Mouse (Mus musculus) heart, embryonic 14.5 days (tissue): ENCODE measurements around the gene 6030498E09Rik. TPM values are rescaled to one million over a fixed set of nuclear protein-coding genes. Genes with fewer than 3 reads are reported as not detected.

ENCODE experiments used
- ATAC-seq: fragments of 200-750 bp; cut with Nextera tagmentation; 2 replicates; pipeline ENCODE4 v1.8.0; 2017; ENCODE audit warnings: low read depth, moderate TSS enrichment; ENCODE audit not compliant: insufficient number of reproducible peaks, insufficient read depth, low FRiP score
- H3K27ac ChIP-seq, 2 experiments: fragments of 200-500 bp in 1 of 2; fragments of 300-500 bp in 1 of 2; sonication (generic) in 1 of 2; replicated peaks in 1 of 2; 2 replicates each; pipeline ENCODE4 v1.5.1; 2012 to 2014; ENCODE audit warnings: low read depth in 2 of 2, low read length in 2 of 2, control low read depth in 1 of 2, mild to moderate bottlenecking in 1 of 2, mixed read lengths in 1 of 2; ENCODE audit not compliant: control insufficient read depth in 1 of 2, insufficient read depth in 1 of 2
- H3K27me3 ChIP-seq: fragments of 300-500 bp; sonication (generic); 2 replicates; pipeline ENCODE4 v1.6.1; 2014; ENCODE audit warnings: mild to moderate bottlenecking, low read length, control low read depth; ENCODE audit not compliant: control insufficient read depth, insufficient read depth
- H3K36me3 ChIP-seq: fragments of 300-500 bp; sonication (generic); 2 replicates; pipeline ENCODE4 v1.6.1; 2014; ENCODE audit warnings: mild to moderate bottlenecking, control low read depth, low read length, mixed read lengths; ENCODE audit not compliant: control insufficient read depth, insufficient read depth
- H3K4me1 ChIP-seq, 2 experiments: fragments of 200-500 bp in 1 of 2; fragments of 300-500 bp in 1 of 2; sonication (generic) in 1 of 2; 2 replicates each; pipeline ENCODE4 v1.6.1; 2012 to 2014; ENCODE audit warnings: low read length in 2 of 2, control low read depth in 1 of 2, mixed read lengths in 1 of 2; ENCODE audit not compliant: control insufficient read depth in 2 of 2, insufficient read depth in 2 of 2
- H3K4me2 ChIP-seq: fragments of 300-500 bp; sonication (generic); 2 replicates; pipeline ENCODE4 v1.6.1; 2014; ENCODE audit warnings: mild to moderate bottlenecking, low read length
- H3K4me3 ChIP-seq, 2 experiments: fragments of 200-500 bp in 1 of 2; fragments of 300-500 bp in 1 of 2; sonication (generic) in 1 of 2; 2 replicates each; pipeline ENCODE4 v1.5.1; 2012 to 2014; ENCODE audit warnings: low read length in 2 of 2, mild to moderate bottlenecking in 2 of 2, control low read depth in 1 of 2, low read depth in 1 of 2, moderate library complexity in 1 of 2; ENCODE audit not compliant: control insufficient read depth in 1 of 2, insufficient read depth in 1 of 2
- H3K9ac ChIP-seq: fragments of 300-500 bp; sonication (generic); 2 replicates; pipeline ENCODE4 v1.6.1; 2014; ENCODE audit warnings: mild to moderate bottlenecking, low read length
- H3K9me3 ChIP-seq: fragments of 300-500 bp; sonication (generic); 2 replicates; pipeline ENCODE4 v1.6.1; 2016; ENCODE audit warnings: low read length, control low read depth; ENCODE audit not compliant: control insufficient read depth
- WGBS: fragments of 180-500 bp; shearing (Covaris S2); extraction: QIAGEN DNeasy Blood & Tissue Kit; methylation state at CpG from one replicate; pipeline ENCODE4 v1.1.7; 2014; 5-methylcytosine and 5-hydroxymethylcytosine counted together
- microRNA-seq: library from miRNA; unstranded; fragments of <30 nt; microRNA quantifications from one replicate; pipeline ENCODE4, GENCODE M21; 2016
- polyA plus RNA-seq: library from polyadenylated mRNA; unstranded; fragments of >200 nt; fragmentation: Nextera tagmentation; extraction: Ambion mirVana; gene quantifications from 2 replicates; pipeline ENCODE4 v1.2.1, GENCODE M21; 2014

6030498E09Rik gene
- polyA plus RNA-seq, 1 experiment from 2014 or later = 1.9 TPM

DNA sequence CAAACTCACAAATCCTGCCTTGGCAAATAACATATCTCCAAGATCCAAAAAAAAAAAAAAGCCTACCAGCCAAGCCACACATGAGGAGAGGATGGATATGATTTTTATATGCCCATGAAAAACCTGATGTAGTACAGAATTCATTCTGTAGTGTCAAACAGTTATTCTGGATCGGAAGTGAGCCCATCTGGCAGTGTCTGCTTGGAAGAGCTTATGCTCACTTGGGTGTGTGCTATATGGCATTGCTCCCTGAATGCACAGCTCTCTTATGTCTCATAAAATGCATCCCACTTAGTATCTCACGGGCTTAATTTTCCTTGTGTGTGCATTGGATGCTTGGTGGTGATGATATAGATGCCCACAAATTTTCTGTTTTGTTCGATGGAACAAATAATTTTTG lies 21.9 kb downstream of the 6030498E09Rik start:
- H3K4me1 ChIP-seq = no peaks in the 10 kb centered on the region
- no peaks in the 10 kb centered on the region for H3K27me3 ChIP-seq
- 61% methylated on average over 3 of the region's 3 CpGs for WGBS
- no peak overlapping the region for H3K9ac ChIP-seq
- no peaks in the 10 kb centered on the region for H3K36me3 ChIP-seq
- H3K4me3 ChIP-seq = no peak overlapping the region
- no peaks in the 10 kb centered on the region for H3K9me3 ChIP-seq
- no peak overlapping the region for H3K27ac ChIP-seq
- H3K4me2 ChIP-seq = no peak overlapping the region
- no peak for ATAC-seq

DNA sequence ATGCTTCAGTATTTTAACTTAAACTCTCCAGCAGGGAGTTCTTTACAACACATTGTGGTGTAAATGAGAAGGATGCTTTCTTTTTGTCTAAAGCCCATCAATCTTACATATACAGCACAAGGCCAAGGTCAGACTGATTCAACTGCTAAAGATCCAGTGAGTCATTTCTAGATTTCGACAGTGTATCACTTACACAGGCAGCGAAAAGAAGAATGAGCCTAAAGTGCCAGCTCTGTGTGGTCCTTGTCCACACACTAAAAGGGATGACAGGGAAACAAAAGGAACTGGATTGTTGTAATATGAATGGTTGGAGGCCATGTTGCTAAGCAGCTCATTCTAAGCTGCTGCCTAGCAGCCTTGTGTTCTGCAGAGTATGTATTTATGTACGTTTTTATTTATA lies 41.5 kb downstream of the 6030498E09Rik start:
- H3K4me1 ChIP-seq = no peaks in the 10 kb centered on the region
- no peak overlapping the region for H3K27ac ChIP-seq
- 77% methylated on average over 3 of the region's 3 CpGs for WGBS
- no peak overlapping the region for H3K4me2 ChIP-seq
- no peaks in the 10 kb centered on the region for H3K36me3 ChIP-seq
- H3K9ac ChIP-seq = no peak overlapping the region
- no peaks in the 10 kb centered on the region for H3K27me3 ChIP-seq
- ATAC-seq = no peak
- no peaks in the 10 kb centered on the region for H3K9me3 ChIP-seq
- H3K4me3 ChIP-seq = no peak overlapping the region

DNA sequence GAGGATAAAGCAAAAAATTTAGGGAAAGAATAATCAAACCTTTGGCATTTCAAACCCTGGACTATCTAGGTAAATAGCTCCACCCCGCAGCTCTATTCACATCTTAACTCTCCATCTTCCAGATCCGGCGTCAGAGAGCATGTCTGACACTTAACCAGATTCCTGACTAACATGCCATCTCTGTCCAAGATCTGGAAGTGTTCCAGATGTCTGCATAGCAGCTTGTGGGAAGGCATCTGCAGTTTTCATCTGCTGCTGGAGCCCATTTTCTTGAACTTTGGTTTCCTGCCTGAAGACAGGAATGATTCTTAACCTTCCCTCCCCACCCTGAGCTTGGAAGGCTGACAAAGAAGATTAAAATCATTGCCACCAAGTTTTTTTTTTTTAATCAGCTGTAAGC lies 44.4 kb downstream of the 6030498E09Rik start:
- Histone ChIP-seq H3K36me3 (no peaks in the 10 kb centered on the region), H3K9ac (no peak overlapping the region), H3K27ac (no peak overlapping the region), H3K4me3 (no peak overlapping the region), H3K4me2 (no peak overlapping the region), H3K9me3 (no peaks in the 10 kb centered on the region), H3K4me1 (no peaks in the 10 kb centered on the region), H3K27me3 (no peaks in the 10 kb centered on the region)
- no peak for ATAC-seq
- 34% methylated on average over 3 of the region's 3 CpGs for WGBS

DNA sequence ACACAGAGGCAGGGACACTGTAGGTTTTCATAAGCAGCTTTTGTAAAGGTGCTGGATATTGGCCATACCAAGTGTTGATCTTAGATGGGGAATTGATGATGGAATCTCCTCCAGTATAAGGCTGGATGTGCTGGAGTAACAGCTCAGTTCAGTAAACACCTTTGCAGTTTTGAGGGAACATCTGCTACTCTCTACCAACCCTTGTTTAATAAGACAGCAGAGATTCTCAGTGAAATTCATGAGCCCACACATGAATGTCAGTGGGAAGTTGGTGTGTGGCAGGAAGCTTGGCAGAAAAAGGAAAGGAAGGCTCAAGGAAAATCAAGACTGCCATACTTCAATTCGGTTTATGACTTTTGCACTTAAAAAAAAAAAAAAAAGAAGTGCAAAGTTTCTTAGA lies 186.1 kb downstream of the 6030498E09Rik start:
- no peak for ATAC-seq
- Histone ChIP-seq H3K27me3 (no peaks in the 10 kb centered on the region), H3K4me2 (no peak overlapping the region), H3K9me3 (no peaks in the 10 kb centered on the region), H3K27ac (no peak overlapping the region), H3K4me1 (no peaks in the 10 kb centered on the region), H3K9ac (no peak overlapping the region), H3K4me3 (no peak overlapping the region), H3K36me3 (no peaks in the 10 kb centered on the region)
- 37% methylated on average over 1 of the region's 1 CpGs for WGBS

DNA sequence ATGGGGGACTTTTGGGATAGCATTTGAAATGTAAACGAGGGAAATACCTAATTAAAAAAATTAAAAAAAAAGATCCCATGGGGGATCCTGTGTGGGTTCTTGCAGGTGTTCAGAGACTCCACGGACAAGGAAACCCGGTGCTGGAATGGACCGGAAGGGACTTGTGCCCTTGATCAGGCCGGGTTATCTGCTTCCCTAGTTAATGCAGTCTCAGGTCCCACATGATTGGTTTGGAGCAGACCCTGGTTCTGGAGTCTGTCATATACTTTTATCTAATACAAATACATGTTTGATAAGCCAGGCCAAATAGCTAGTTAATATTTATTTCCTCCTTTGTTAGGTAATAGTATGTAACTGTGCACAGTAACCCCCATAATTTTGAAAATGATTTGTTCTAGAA lies 223.8 kb downstream of the 6030498E09Rik start:
- ATAC-seq = no peak
- H3K9me3 ChIP-seq = no peaks in the 10 kb centered on the region
- no peak overlapping the region for H3K27ac ChIP-seq
- 76% methylated on average over 5 of the region's 5 CpGs for WGBS
- H3K27me3 ChIP-seq = no peaks in the 10 kb centered on the region
- no peak overlapping the region for H3K4me2 ChIP-seq
- H3K4me1 ChIP-seq = no peaks in the 10 kb centered on the region
- H3K4me3 ChIP-seq = no peak overlapping the region
- no peak overlapping the region for H3K9ac ChIP-seq
- no peaks in the 10 kb centered on the region for H3K36me3 ChIP-seq

Small RNA genes within 50 kb of the gene (microRNA-seq; reads per million reads assigned to microRNA genes)
- gene Gm25642 = not detected

Other genes starting within 250 kb of the 6030498E09Rik start
- gene Cul4b, start 196.5 kb upstream of the 6030498E09Rik start, polyA plus RNA-seq = 20.5 and 21.9 TPM in 2 replicates
- gene Mcts1, start 172.1 kb upstream of the 6030498E09Rik start, polyA plus RNA-seq = 53.0 and 62.4 TPM in 2 replicates
- gene C1galt1c1, start 137.6 kb upstream of the 6030498E09Rik start, polyA plus RNA-seq = 25.6 and 29.3 TPM in 2 replicates